Mouse (Mus musculus): ENCODE results near the gene Hmmr. TPM values are rescaled to one million over a fixed set of nuclear protein-coding genes. Genes with fewer than 3 reads are reported as not detected.

Gene Hmmr
- polyA plus RNA-seq, 1 experiment, result 2.6 TPM

GRCm38 (mm10) chr11:40695103-40695502 lies 38.1 kb downstream of the Hmmr start, which contains the start of gene Mat2b:
TSS of gene Mat2b (minus strand) at chr11:40695203.
- TF ChIP-seq CTCF (IDR thresholded peaks at IDR 0.05; ENCODE audit: extremely low read depth, insufficient read depth, insufficient read length, insufficient replicate concordance) (no peak), POLR2A (IDR thresholded peaks at IDR 0.05; ENCODE audit: low read depth, low read length) (no peak)
- 78% methylated on average over 9 of the region's 9 CpGs for WGBS

GRCm38 (mm10) chr11:40694311-40695087 lies 38.7 kb downstream of the Hmmr start:
- peaks cover 7% of the 10 kb centered on the region; the same call in 1 of the 2 replicates for H3K4me1 ChIP-seq (ENCODE audit: control insufficient read depth, insufficient read depth, insufficient read length)
- DNase-seq (ENCODE audit: low read depth in 1 of 2, low spot score in 2 of 2), result peak; percentile 64 to 66
- no peaks in the 10 kb centered on the region for H3K27me3 ChIP-seq (ENCODE audit: control insufficient read depth, insufficient read depth, low read length)
- peak overlapping the region; percentile 85 for H3K4me3 ChIP-seq (ENCODE audit: extremely low read depth, insufficient read depth, insufficient read length)
- under 1% methylated on average over 31 of the region's 31 CpGs for WGBS
- H3K36me3 ChIP-seq (ENCODE audit: control insufficient read depth, insufficient read depth, low read length), result no peaks in the 10 kb centered on the region
- H3K27ac ChIP-seq (ENCODE audit: insufficient read depth, low read length), result peak overlapping the region; percentile 99
- TF ChIP-seq CTCF (IDR thresholded peaks at IDR 0.05; ENCODE audit: extremely low read depth, insufficient read depth, insufficient read length, insufficient replicate concordance) (no peak), POLR2A (IDR thresholded peaks at IDR 0.05; ENCODE audit: low read depth, low read length) (peak; percentile 33)

More at GRCm38 (mm10) chr11:40695103-40695502, 38.1 kb downstream of the Hmmr start, which contains the start of gene Mat2b:
- Histone ChIP-seq H3K27me3 (ENCODE audit: control insufficient read depth, insufficient read depth, low read length) (no peaks in the 10 kb centered on the region), H3K27ac (ENCODE audit: insufficient read depth, low read length) (peak within 1 kb of the TSS; percentile 99), H3K36me3 (ENCODE audit: control insufficient read depth, insufficient read depth, low read length) (no peaks in the 10 kb centered on the region), H3K4me3 (ENCODE audit: extremely low read depth, insufficient read depth, insufficient read length) (peak within 1 kb of the TSS; percentile 85), H3K4me1 (ENCODE audit: control insufficient read depth, insufficient read depth, insufficient read length) (peaks cover 5% of the 10 kb centered on the region; the same call in 1 of the 2 replicates)
- no peak for DNase-seq (ENCODE audit: low read depth in 1 of 2, low spot score in 2 of 2)

- H3K27ac ChIP-seq (ENCODE audit: insufficient read depth, low read length), result peak overlapping the region; percentile 95
- H3K36me3 ChIP-seq (ENCODE audit: control insufficient read depth, insufficient read depth, low read length), result no peaks in the 10 kb centered on the region
- TF ChIP-seq CTCF (IDR thresholded peaks at IDR 0.05; ENCODE audit: extremely low read depth, insufficient read depth, insufficient read length, insufficient replicate concordance) (no peak), POLR2A (IDR thresholded peaks at IDR 0.05; ENCODE audit: low read depth, low read length) (no peak)
- 1% methylated on average over 16 of the region's 16 CpGs for WGBS
- DNase-seq (ENCODE audit: low read depth in 1 of 2, low spot score in 2 of 2), result peak in 1 of 2 experiments; percentile 28
- peak overlapping the region; percentile 59 for H3K4me3 ChIP-seq (ENCODE audit: extremely low read depth, insufficient read depth, insufficient read length)
- peaks cover 7% of the 10 kb centered on the region; the same call in 1 of the 2 replicates for H3K4me1 ChIP-seq (ENCODE audit: control insufficient read depth, insufficient read depth, insufficient read length)
- no peaks in the 10 kb centered on the region for H3K27me3 ChIP-seq (ENCODE audit: control insufficient read depth, insufficient read depth, low read length)
Observed at GRCm38 (mm10) chr11:40693366-40693951, 39.8 kb downstream of the Hmmr start.

- Histone ChIP-seq H3K36me3 (ENCODE audit: control insufficient read depth, insufficient read depth, low read length) (no peaks in the 10 kb centered on the region), H3K27me3 (ENCODE audit: control insufficient read depth, insufficient read depth, low read length) (no peaks in the 10 kb centered on the region), H3K4me1 (ENCODE audit: control insufficient read depth, insufficient read depth, insufficient read length) (peaks cover 7% of the 10 kb centered on the region; the same call in 1 of the 2 replicates), H3K4me3 (ENCODE audit: extremely low read depth, insufficient read depth, insufficient read length) (peak overlapping the region; percentile 99), H3K27ac (ENCODE audit: insufficient read depth, low read length) (peak overlapping the region; percentile 95)
- DNase-seq (ENCODE audit: low read depth in 1 of 2, low spot score in 2 of 2), result peak; percentile 79 to 94
- under 1% methylated on average over 36 of the region's 36 CpGs for WGBS
- no peak for TF ChIP-seq CTCF (IDR thresholded peaks at IDR 0.05; ENCODE audit: extremely low read depth, insufficient read depth, insufficient read length, insufficient replicate concordance)
- peak; percentile 71; the same call in 1 of the 2 replicates for TF ChIP-seq POLR2A (IDR thresholded peaks at IDR 0.05; ENCODE audit: low read depth, low read length)
Observed at GRCm38 (mm10) chr11:40692511-40693365, 40.5 kb downstream of the Hmmr start.

GRCm38 (mm10) chr11:40692101-40692509 lies 41.1 kb downstream of the Hmmr start:
- Histone ChIP-seq H3K27me3 (ENCODE audit: control insufficient read depth, insufficient read depth, low read length) (no peaks in the 10 kb centered on the region), H3K27ac (ENCODE audit: insufficient read depth, low read length) (peak overlapping the region; percentile 89), H3K4me3 (ENCODE audit: extremely low read depth, insufficient read depth, insufficient read length) (peak overlapping the region; percentile 99), H3K36me3 (ENCODE audit: control insufficient read depth, insufficient read depth, low read length) (peaks cover 4% of the 10 kb centered on the region), H3K4me1 (ENCODE audit: control insufficient read depth, insufficient read depth, insufficient read length) (peaks cover 7% of the 10 kb centered on the region; the same call in 1 of the 2 replicates)
- under 1% methylated on average over 28 of the region's 28 CpGs for WGBS
- TF ChIP-seq CTCF (IDR thresholded peaks at IDR 0.05; ENCODE audit: extremely low read depth, insufficient read depth, insufficient read length, insufficient replicate concordance) (no peak), POLR2A (IDR thresholded peaks at IDR 0.05; ENCODE audit: low read depth, low read length) (no peak)
- no peak for DNase-seq (ENCODE audit: low read depth in 1 of 2, low spot score in 2 of 2)

GRCm38 (mm10) chr11:40690444-40691127 lies 42.6 kb downstream of the Hmmr start:
- H3K36me3 ChIP-seq (ENCODE audit: control insufficient read depth, insufficient read depth, low read length), result peaks cover 10% of the 10 kb centered on the region
- 55% methylated on average over 5 of the region's 5 CpGs for WGBS
- no peak overlapping the region for H3K4me3 ChIP-seq (ENCODE audit: extremely low read depth, insufficient read depth, insufficient read length)
- peaks cover 7% of the 10 kb centered on the region; the same call in 1 of the 2 replicates for H3K4me1 ChIP-seq (ENCODE audit: control insufficient read depth, insufficient read depth, insufficient read length)
- TF ChIP-seq CTCF (IDR thresholded peaks at IDR 0.05; ENCODE audit: extremely low read depth, insufficient read depth, insufficient read length, insufficient replicate concordance) (no peak), POLR2A (IDR thresholded peaks at IDR 0.05; ENCODE audit: low read depth, low read length) (no peak)
- no peak for DNase-seq (ENCODE audit: low read depth in 1 of 2, low spot score in 2 of 2)
- H3K27ac ChIP-seq (ENCODE audit: insufficient read depth, low read length), result no peak overlapping the region
- no peaks in the 10 kb centered on the region for H3K27me3 ChIP-seq (ENCODE audit: control insufficient read depth, insufficient read depth, low read length)

Measured in spleen, adult 2 months (tissue).